Mouse (Mus musculus): ENCODE measurements around the gene Psmd14.

- TF ChIP-seq MYOG (IDR thresholded peaks at IDR 0.05; ENCODE audit: control insufficient read depth in 1 of 3, insufficient read depth in 1 of 3, insufficient read length in 2 of 3, low read depth in 2 of 3), result no peak
- TF ChIP-seq E2F4 (IDR thresholded peaks at IDR 0.05; ENCODE audit: insufficient read depth), result no peak
- no peak for TF ChIP-seq POLR2A (IDR thresholded peaks at IDR 0.05; ENCODE audit: insufficient read length, low read depth)
These were observed 97.3 kb downstream of the Psmd14 start for GRCm38 (mm10) chr2:61808776-61809175.

Measured in myocyte (in vitro differentiated cells).